Mouse (Mus musculus) gastrocnemius, adult 8-10 months (tissue): Measurements from ENCODE around the gene Msi2. TPM values are rescaled to one million over a fixed set of nuclear protein-coding genes. Genes with fewer than 3 reads are reported as not detected.

ENCODE experiments used
- DNase-seq, 2 experiments: peaks; one replicate each; pipeline ENCODE4 v3.0.0; 2022; ENCODE audit warnings: low spot score in 2 of 2
- total RNA-seq, 4 experiments: library from RNA; stranded (reverse); gene quantifications; 2 replicates each; pipeline ENCODE4 v1.2.4; 2022

The Msi2 gene
- total RNA-seq, 4 experiments from 2014 or later: 150 to 209 (median 176) TPM

GRCm38 (mm10) chr11:88676597-88676996 lies 41.7 kb downstream of the Msi2 start:
- DNase-seq: no peak

GRCm38 (mm10) chr11:88675526-88676353 lies 42.6 kb downstream of the Msi2 start:
- no peak for DNase-seq

- DNase-seq: no peak
Observed at GRCm38 (mm10) chr11:88674075-88674474, 44.2 kb downstream of the Msi2 start.

GRCm38 (mm10) chr11:88670925-88671324 lies 47.4 kb downstream of the Msi2 start:
- no peak for DNase-seq

GRCm38 (mm10) chr11:88669106-88669505 lies 49.2 kb downstream of the Msi2 start:
- DNase-seq: no peak

GRCm38 (mm10) chr11:88668345-88668744 lies 50.0 kb downstream of the Msi2 start:
- no peak for DNase-seq

- no peak for DNase-seq
Observed at GRCm38 (mm10) chr11:88665799-88666198, 52.5 kb downstream of the Msi2 start.

- DNase-seq: peak in 1 of 2 experiments; percentile 15
Observed at GRCm38 (mm10) chr11:88661444-88662180, 56.7 kb downstream of the Msi2 start.

- DNase-seq: no peak
Observed at GRCm38 (mm10) chr11:88660404-88660803, 57.9 kb downstream of the Msi2 start.

- no peak for DNase-seq
Observed at GRCm38 (mm10) chr11:88658926-88659325, 59.4 kb downstream of the Msi2 start.

- no peak for DNase-seq
Observed at GRCm38 (mm10) chr11:88655786-88656185, 62.5 kb downstream of the Msi2 start.

GRCm38 (mm10) chr11:88655214-88655566 lies 63.1 kb downstream of the Msi2 start:
- DNase-seq: no peak

- DNase-seq: peak; percentile 39 to 65
Observed at GRCm38 (mm10) chr11:88654391-88655213, 63.7 kb downstream of the Msi2 start.

- DNase-seq: no peak
Observed at GRCm38 (mm10) chr11:88650275-88650674, 68.0 kb downstream of the Msi2 start.

GRCm38 (mm10) chr11:88649009-88649408 lies 69.3 kb downstream of the Msi2 start:
- DNase-seq: no peak

GRCm38 (mm10) chr11:88648407-88648806 lies 69.9 kb downstream of the Msi2 start:
- DNase-seq: no peak

GRCm38 (mm10) chr11:88646493-88646892 lies 71.8 kb downstream of the Msi2 start:
- DNase-seq: no peak

- DNase-seq: no peak
Observed at GRCm38 (mm10) chr11:88645821-88646220, 72.5 kb downstream of the Msi2 start.

- no peak for DNase-seq
Observed at GRCm38 (mm10) chr11:88644719-88645118, 73.6 kb downstream of the Msi2 start.

GRCm38 (mm10) chr11:88639862-88640261 lies 78.5 kb downstream of the Msi2 start:
- DNase-seq: no peak

GRCm38 (mm10) chr11:88638936-88639542 lies 79.3 kb downstream of the Msi2 start:
- DNase-seq: peak; percentile 60 to 74
